Mouse (Mus musculus) T-helper 17 cell (primary cell): ENCODE measurements around the gene Rpl11.
"Not testable (repeated sequence)": the region's sequence is repeated elsewhere in the genome, so short reads cannot be mapped to it uniquely, and the experiment has no call there.

Experiments
- in situ Hi-C, 2 experiments: fragments of 300-600 bp; cut with MboI, MseI; formaldehyde crosslinking; loops; 1 replicate in 1 of 2; 2 replicates in 1 of 2; pipeline ENCODE4 v1.15.1; 2025; ENCODE audit warnings: high pct_unique_total_duplicates in 2 of 2

Gene Rpl11

DNA sequence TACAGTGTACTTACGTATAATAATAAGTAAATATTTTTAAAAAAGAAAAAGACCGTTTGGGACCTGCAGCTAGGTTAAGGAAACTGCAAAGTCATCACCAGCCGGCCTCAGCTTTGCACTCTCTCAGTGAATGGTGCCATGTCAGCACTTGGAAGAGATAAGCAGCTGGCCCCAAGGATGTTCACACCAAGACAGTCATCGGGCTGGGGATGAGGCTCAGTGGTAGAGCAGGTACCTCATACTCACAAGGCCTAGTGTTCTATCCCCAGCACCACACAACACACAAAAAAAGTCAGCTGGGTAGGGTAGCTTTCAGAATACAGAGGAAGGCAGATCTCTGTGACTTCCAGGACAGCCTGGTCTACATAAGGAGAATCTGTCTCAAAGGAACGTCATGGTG, 68.0 kb downstream of the Rpl11 start:
- in situ Hi-C loops: loop anchor here in 1 of 2 experiments (5.0 kb wide), 1 partner anchor 42 kb away; no protein-coding TSS in a partner anchor

DNA sequence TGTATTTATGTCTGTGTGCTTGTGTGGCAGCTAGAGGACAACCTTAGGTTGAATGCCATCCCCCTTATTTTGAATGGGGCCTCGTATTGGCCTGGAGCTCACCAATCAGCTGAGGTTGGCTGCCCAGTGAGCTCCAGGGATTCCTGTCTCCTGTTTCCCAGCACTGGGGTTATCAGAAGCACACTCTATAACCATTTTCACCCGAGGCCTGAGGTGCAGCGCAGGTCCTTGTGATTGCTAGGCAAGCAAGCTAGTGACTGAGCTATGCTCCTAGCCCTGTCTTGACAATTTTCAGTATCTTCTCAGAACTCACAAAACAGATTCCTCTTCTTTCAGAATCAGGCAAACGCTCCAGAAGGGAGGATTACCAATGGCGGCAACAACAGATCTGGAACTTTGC, 68.7 kb downstream of the Rpl11 start:
- in situ Hi-C loops: no loop called here

DNA sequence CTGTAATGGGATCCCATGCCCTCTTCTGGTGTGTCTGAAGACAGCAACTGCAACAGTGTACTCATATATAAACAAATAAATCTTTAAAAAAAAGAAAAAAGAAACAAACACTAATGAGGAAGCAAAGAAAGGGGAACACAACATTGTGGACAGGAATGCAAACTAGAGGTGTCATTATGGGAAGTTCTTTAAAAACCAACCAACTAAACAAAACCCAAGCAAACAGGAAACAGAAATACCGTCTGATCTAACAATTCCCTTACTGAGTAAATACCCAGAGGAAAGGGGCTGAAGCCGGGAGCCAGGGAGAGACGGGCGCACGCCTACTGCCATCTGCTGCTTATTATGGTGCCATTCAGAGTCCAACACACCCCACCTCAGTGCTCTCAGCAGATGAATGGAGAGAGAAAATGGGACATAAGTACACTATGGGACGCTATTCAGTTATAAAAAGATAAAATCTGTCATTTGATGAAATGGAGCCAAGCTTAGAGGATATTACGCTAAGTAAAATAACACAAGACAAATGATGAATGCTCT, 71.6 kb downstream of the Rpl11 start:
- in situ Hi-C loops: no loop called here

DNA sequence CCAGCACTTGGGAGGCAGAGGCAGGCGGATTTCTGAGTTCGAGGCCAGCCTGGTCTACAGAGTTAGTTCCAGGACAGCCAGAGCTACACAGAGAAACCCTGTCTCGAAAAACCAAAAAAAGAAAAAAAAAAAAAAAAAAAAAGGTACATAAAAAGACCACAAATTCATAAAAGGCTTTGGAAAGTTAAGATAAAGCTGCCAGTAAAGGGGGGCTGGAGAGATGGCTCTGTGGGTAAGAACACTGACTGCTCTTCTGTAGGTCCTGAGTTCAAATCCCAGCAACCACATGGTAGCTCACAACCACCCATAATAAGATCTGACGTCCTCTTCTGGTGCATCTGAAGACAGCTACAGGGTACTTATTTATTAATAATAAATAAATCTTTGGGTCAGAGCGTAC, 73.0 kb downstream of the Rpl11 start:
- in situ Hi-C loops: not testable (repeated sequence)
